Mouse (Mus musculus): ENCODE data around the gene Otol1. TPM values are rescaled to one million over a fixed set of nuclear protein-coding genes. Genes with fewer than 3 reads are reported as not detected.

The Otol1 gene
- not detected in 2 replicates for polyA plus RNA-seq (2014; fragmentation: Nextera tagmentation; extraction: Ambion mirVana)

DNA sequence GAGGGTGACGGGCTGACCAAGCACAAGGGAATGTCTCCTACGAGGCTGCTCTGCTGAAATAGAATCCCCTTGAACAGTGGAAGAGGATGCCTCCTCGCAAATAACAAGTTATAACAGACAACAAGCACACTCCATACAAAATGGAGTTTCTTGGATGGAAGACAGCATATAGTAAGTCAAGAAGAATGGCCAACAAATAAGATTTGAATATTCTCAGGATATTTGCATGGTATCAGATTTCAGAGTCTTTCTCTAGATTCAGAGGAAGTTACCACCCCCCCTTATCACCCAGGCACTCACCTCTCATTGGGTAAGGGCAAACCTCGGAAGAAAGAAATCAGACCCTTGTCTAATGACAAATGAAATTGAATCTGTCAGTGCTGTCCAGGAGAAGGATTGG is at the start of gene Otol1:
Gene Otol1 (plus strand): TSS at position 301 of the 400 bp plus-strand sequence.
- Histone ChIP-seq H3K4me2 (ENCODE audit: low read length) (no peak within 1 kb of the TSS), H3K9me3 (replicated peaks; ENCODE audit: control insufficient read depth, low read length) (no peaks in the 10 kb centered on the region)
- 83% methylated on average over 4 of the region's 4 CpGs for WGBS

DNA sequence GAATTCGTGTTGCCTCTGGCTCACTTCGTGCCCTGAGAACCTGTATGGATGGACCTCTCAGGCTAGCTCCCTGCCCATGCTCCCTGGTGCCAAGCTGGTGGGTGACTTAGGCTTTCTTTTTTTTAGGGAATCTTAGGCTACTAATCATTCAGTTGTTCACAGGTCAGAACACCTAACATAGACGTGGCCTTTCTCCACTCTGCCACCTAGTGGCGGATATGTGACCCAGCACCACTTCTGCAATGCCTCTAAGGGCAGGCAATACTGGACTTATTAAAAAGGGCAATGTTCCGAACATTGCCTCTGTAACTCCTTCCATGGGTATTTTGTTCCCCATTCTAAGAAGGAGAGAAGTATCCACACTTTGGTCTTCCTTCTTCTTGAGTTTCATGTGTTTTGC is 45.2 kb upstream of the Otol1 start:
- H3K4me3 ChIP-seq (ENCODE audit: low read depth, low read length), result no peak overlapping the region
- no peaks in the 10 kb centered on the region for H3K36me3 ChIP-seq (ENCODE audit: control insufficient read depth, insufficient read depth, low read length)
- H3K27me3 ChIP-seq (replicated peaks; ENCODE audit: control insufficient read depth, insufficient read depth, low read length), result no peaks in the 10 kb centered on the region
- H3K27ac ChIP-seq (ENCODE audit: low read depth, low read length), result no peak overlapping the region
- no peak overlapping the region for H3K9ac ChIP-seq (ENCODE audit: low read length)
- DNase-seq (ENCODE audit: low spot score) (peak; percentile 17), ATAC-seq (no peak)
- no peak overlapping the region for H3K4me2 ChIP-seq (ENCODE audit: low read length)
- H3K9me3 ChIP-seq (replicated peaks; ENCODE audit: control insufficient read depth, low read length), result no peaks in the 10 kb centered on the region
- no peaks in the 10 kb centered on the region for H3K4me1 ChIP-seq (ENCODE audit: control insufficient read depth, insufficient read depth, low read length)
- 56% methylated on average over 5 of the region's 5 CpGs for WGBS

More for the DNA sequence above, at the start of gene Otol1:
- no peaks in the 10 kb centered on the region for H3K27me3 ChIP-seq (replicated peaks; ENCODE audit: control insufficient read depth, insufficient read depth, low read length)
- DNase-seq (ENCODE audit: low spot score) (no peak), ATAC-seq (no peak)
- no peak within 1 kb of the TSS for H3K9ac ChIP-seq (ENCODE audit: low read length)
- H3K4me3 ChIP-seq (ENCODE audit: low read depth, low read length), result no peak within 1 kb of the TSS
- H3K36me3 ChIP-seq (ENCODE audit: control insufficient read depth, insufficient read depth, low read length), result no peaks in the 10 kb centered on the region
- no peak within 1 kb of the TSS for H3K27ac ChIP-seq (ENCODE audit: low read depth, low read length)
- 0 out of 2 replicates have a peak, but pooled peaks cover 3% of the 10 kb centered on the region for H3K4me1 ChIP-seq (ENCODE audit: control insufficient read depth, insufficient read depth, low read length)

DNA sequence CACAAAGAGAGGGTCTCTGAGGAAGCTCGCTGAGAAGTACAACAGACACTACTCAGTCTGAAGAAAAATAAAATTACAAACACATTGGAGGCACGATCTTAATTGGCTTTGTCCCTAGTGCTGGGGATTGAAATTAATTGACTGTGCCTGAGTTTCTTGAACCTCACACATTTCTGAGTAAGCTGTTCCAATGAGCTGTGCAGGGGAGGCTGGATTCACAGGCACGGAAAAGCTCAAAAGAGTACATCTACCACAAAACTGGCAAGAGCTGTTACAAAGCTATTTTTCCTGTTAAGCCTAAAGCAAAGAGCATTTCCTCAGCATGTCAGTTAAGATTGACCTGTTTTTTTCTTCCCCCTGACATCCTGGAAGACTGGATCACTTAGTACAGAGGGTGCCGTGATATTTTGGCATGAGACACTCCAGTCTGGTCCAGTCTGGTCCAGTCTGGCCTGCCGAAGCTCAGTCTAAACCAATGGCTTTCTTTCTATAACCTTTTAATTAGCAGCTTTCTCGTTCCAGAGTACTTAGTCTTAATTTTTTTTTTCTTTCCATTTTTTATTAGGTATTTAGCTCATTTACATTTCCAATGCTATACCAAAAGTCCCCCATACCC is 35.8 kb upstream of the Otol1 start:
- H3K4me1 ChIP-seq (ENCODE audit: control insufficient read depth, insufficient read depth, low read length), result peaks cover 2% of the 10 kb centered on the region; the same call in 1 of the 2 replicates
- peak; percentile 41 for DNase-seq (ENCODE audit: low spot score)

DNA sequence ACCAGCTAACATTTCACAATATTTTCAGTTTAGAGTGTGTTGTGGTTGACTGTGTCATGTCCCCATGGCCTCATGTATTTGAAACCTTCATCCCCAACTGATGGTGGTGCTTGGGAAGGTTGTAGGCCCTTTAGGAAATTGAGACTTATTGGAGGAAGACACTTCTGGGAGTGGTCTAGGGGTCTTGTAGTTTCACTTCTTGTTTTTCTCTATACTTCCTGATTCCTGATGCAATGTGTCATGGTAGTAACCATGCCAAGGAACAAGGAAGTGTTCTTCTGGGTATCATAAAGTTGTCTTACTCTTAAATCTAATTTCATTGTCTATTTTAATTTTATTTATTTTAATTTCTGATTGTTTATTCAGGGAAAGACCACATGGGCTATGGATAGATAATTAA is 29.3 kb upstream of the Otol1 start:
- no peak overlapping the region for H3K4me2 ChIP-seq (ENCODE audit: low read length)
- H3K9me3 ChIP-seq (replicated peaks; ENCODE audit: control insufficient read depth, low read length), result no peaks in the 10 kb centered on the region
- no peak overlapping the region for H3K27ac ChIP-seq (ENCODE audit: low read depth, low read length)
- H3K9ac ChIP-seq (ENCODE audit: low read length), result no peak overlapping the region
- H3K27me3 ChIP-seq (replicated peaks; ENCODE audit: control insufficient read depth, insufficient read depth, low read length), result no peaks in the 10 kb centered on the region
- ATAC-seq (no peak), DNase-seq (ENCODE audit: low spot score) (no peak)
- no peak overlapping the region for H3K4me3 ChIP-seq (ENCODE audit: low read depth, low read length)
- no peaks in the 10 kb centered on the region for H3K4me1 ChIP-seq (ENCODE audit: control insufficient read depth, insufficient read depth, low read length)
- no peaks in the 10 kb centered on the region for H3K36me3 ChIP-seq (ENCODE audit: control insufficient read depth, insufficient read depth, low read length)

More for the DNA sequence above, 35.8 kb upstream of the Otol1 start:
- 34% methylated on average over 6 of the region's 6 CpGs for whole genome bisulfite sequencing
- Histone ChIP-seq H3K27me3 (replicated peaks; ENCODE audit: control insufficient read depth, insufficient read depth, low read length) (no peaks in the 10 kb centered on the region), H3K9me3 (replicated peaks; ENCODE audit: control insufficient read depth, low read length) (no peaks in the 10 kb centered on the region), H3K9ac (ENCODE audit: low read length) (no peak overlapping the region), H3K27ac (ENCODE audit: low read depth, low read length) (no peak overlapping the region), H3K4me2 (ENCODE audit: low read length) (no peak overlapping the region), H3K36me3 (ENCODE audit: control insufficient read depth, insufficient read depth, low read length) (no peaks in the 10 kb centered on the region), H3K4me3 (ENCODE audit: low read depth, low read length) (no peak overlapping the region)
- 0 out of 2 replicates have a peak, but pooled peaks have one; percentile 42 for ATAC-seq

DNA sequence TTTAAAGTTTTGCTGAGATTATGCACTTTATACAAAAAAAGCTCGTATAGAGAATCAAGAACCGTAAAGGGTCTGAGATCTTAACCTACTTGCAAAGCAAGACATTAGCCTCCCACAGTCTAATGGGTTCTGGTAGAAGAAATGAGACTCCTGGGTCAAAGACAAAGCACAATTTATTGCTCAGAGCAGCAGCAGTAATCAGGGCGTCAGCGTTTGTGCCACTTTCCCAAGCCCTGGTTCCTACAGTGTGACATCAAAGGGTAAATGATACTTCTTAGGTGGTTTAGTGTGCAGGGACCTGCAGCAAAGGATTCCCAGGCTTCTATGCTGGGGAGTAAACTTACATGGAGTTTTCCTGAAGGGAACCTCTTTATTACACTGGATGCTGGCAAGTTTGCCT is 13.6 kb upstream of the Otol1 start:
- WGBS, result 26% methylated on average over 4 of the region's 4 CpGs
- no peaks in the 10 kb centered on the region for H3K4me1 ChIP-seq (ENCODE audit: control insufficient read depth, insufficient read depth, low read length)
- H3K36me3 ChIP-seq (ENCODE audit: control insufficient read depth, insufficient read depth, low read length), result no peaks in the 10 kb centered on the region
- no peak overlapping the region for H3K27ac ChIP-seq (ENCODE audit: low read depth, low read length)
- H3K4me3 ChIP-seq (ENCODE audit: low read depth, low read length), result no peak overlapping the region
- ATAC-seq (no peak), DNase-seq (ENCODE audit: low spot score) (no peak)
- H3K4me2 ChIP-seq (ENCODE audit: low read length), result no peak overlapping the region
- H3K27me3 ChIP-seq (replicated peaks; ENCODE audit: control insufficient read depth, insufficient read depth, low read length), result no peaks in the 10 kb centered on the region
- H3K9me3 ChIP-seq (replicated peaks; ENCODE audit: control insufficient read depth, low read length), result no peaks in the 10 kb centered on the region
- H3K9ac ChIP-seq (ENCODE audit: low read length), result no peak overlapping the region

DNA sequence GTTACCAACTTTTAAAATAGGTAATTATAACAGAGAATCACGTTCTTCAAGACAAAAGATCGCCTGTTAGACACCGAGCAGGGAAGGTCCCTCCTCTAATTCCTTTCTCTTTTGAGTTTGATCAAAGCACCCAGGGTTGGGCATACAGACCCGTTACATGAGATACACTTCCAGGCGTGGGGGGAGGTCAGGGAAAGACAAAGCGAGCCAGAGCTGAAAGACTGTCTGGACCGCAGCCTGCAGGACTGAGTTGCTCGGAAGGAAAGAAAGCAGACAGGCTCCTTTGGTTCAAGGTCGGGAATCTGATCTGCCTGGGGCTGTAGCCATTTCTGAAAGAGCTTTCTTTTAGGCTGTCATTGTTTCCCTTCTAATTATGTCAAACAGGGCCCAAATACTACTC is 5.9 kb upstream of the Otol1 start:
- Histone ChIP-seq H3K27me3 (replicated peaks; ENCODE audit: control insufficient read depth, insufficient read depth, low read length) (no peaks in the 10 kb centered on the region), H3K9ac (ENCODE audit: low read length) (no peak overlapping the region), H3K4me1 (ENCODE audit: control insufficient read depth, insufficient read depth, low read length) (0 out of 2 replicates have a peak, but pooled peaks cover 4% of the 10 kb centered on the region), H3K4me3 (ENCODE audit: low read depth, low read length) (no peak overlapping the region), H3K9me3 (replicated peaks; ENCODE audit: control insufficient read depth, low read length) (no peaks in the 10 kb centered on the region), H3K4me2 (ENCODE audit: low read length) (0 out of 2 replicates have a peak overlapping the region, but pooled peaks have one; percentile 5), H3K27ac (ENCODE audit: low read depth, low read length) (no peak overlapping the region), H3K36me3 (ENCODE audit: control insufficient read depth, insufficient read depth, low read length) (no peaks in the 10 kb centered on the region)
- 3% methylated on average over 9 of the region's 9 CpGs for WGBS
- DNase-seq (ENCODE audit: low spot score) (peak; percentile 66), ATAC-seq (peak; percentile 71)

DNA sequence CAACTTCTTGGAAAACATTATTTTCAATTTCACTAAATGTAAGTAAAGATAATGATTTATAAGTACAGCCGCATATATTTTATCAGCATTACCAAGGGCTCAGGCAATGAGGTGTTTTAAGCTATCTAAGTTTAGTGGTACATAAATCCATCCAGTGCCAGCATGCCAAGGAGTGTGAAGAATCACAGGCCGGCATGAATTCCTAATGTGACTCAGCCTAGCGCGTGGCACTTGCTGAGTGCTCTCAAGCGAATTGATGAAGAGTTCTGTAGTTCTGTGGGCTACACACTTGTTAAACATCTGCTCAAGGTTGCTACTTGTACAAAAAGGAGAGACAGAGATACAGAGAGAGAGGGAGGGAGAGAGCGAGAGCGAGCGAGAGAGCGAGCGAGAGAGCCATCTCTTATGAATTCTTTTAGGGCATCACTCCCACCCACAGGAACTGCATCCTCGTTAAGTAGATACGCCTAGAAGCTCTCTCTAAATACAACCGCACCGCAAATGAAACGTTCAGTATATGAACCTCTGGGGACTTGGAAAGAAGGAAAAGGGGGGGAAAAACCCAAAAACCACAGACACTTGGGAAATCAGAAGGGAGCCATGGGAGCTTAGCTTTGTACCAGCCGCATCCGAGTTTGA is 4.2 kb upstream of the Otol1 start:
- ATAC-seq (no peak), DNase-seq (ENCODE audit: low spot score) (peak; percentile 10)
- H3K9me3 ChIP-seq (replicated peaks; ENCODE audit: control insufficient read depth, low read length), result no peaks in the 10 kb centered on the region
- H3K27ac ChIP-seq (ENCODE audit: low read depth, low read length), result no peak overlapping the region
- 69% methylated on average over 17 of the region's 17 CpGs for WGBS
- H3K36me3 ChIP-seq (ENCODE audit: control insufficient read depth, insufficient read depth, low read length), result no peaks in the 10 kb centered on the region
- no peak overlapping the region for H3K4me2 ChIP-seq (ENCODE audit: low read length)
- H3K9ac ChIP-seq (ENCODE audit: low read length), result no peak overlapping the region
- no peak overlapping the region for H3K4me3 ChIP-seq (ENCODE audit: low read depth, low read length)
- H3K4me1 ChIP-seq (ENCODE audit: control insufficient read depth, insufficient read depth, low read length), result 0 out of 2 replicates have a peak, but pooled peaks cover 4% of the 10 kb centered on the region
- H3K27me3 ChIP-seq (replicated peaks; ENCODE audit: control insufficient read depth, insufficient read depth, low read length), result no peaks in the 10 kb centered on the region

DNA sequence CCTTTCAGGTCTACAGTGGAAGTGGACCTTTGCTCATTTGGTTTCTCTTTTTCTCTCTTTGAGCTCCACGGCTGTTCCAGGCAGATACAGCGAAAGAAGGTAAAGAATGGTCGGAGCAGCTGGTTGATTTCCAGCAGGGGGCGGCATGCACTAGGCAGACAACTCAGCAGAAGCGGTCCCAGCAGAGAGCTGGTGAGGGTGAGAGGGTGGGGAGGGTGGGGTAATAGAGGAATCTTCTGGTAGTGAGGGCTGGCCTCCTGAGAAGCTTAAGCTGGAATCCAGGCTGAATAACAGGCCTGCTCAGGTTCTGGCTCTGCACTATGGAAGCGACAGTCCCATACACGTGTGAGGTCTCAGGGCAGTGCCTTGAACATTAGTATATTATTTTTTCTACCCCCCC is 3.5 kb upstream of the Otol1 start:
- WGBS, result 41% methylated on average over 7 of the region's 7 CpGs
- H3K9ac ChIP-seq (ENCODE audit: low read length), result no peak overlapping the region
- H3K4me1 ChIP-seq (ENCODE audit: control insufficient read depth, insufficient read depth, low read length), result 0 out of 2 replicates have a peak, but pooled peaks cover 5% of the 10 kb centered on the region
- peak; percentile 40 for ATAC-seq
- H3K27me3 ChIP-seq (replicated peaks; ENCODE audit: control insufficient read depth, insufficient read depth, low read length), result no peaks in the 10 kb centered on the region
- H3K36me3 ChIP-seq (ENCODE audit: control insufficient read depth, insufficient read depth, low read length), result no peaks in the 10 kb centered on the region
- H3K4me3 ChIP-seq (ENCODE audit: low read depth, low read length), result no peak overlapping the region
- peak; percentile 41 for DNase-seq (ENCODE audit: low spot score)
- H3K9me3 ChIP-seq (replicated peaks; ENCODE audit: control insufficient read depth, low read length), result no peaks in the 10 kb centered on the region
- H3K27ac ChIP-seq (ENCODE audit: low read depth, low read length), result no peak overlapping the region
- H3K4me2 ChIP-seq (ENCODE audit: low read length), result no peak overlapping the region

DNA sequence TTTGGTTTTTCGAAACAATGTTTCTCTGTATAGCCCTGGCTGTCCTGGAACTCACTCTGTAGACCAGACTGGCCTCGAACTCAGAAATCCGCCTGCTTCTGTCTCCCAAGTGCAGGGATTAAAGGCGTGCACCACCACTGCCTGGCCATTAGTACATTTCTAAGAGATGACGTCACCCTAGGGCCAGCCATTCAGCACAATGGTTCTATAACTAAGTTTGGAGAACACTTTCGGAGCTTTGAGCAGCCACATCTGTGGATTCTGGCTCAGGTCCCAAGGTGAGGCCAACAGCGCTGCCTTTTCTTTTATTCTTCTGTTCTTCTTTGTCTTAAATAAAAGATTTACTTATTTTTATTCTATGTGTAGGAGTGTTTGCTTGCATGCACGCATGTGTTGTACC is 3.0 kb upstream of the Otol1 start:
- no peak overlapping the region for H3K27ac ChIP-seq (ENCODE audit: low read depth, low read length)
- no peak overlapping the region for H3K9ac ChIP-seq (ENCODE audit: low read length)
- no peaks in the 10 kb centered on the region for H3K9me3 ChIP-seq (replicated peaks; ENCODE audit: control insufficient read depth, low read length)
- no peaks in the 10 kb centered on the region for H3K27me3 ChIP-seq (replicated peaks; ENCODE audit: control insufficient read depth, insufficient read depth, low read length)
- peak; percentile 27 for DNase-seq (ENCODE audit: low spot score)
- H3K4me3 ChIP-seq (ENCODE audit: low read depth, low read length), result no peak overlapping the region
- H3K4me2 ChIP-seq (ENCODE audit: low read length), result no peak overlapping the region
- 37% methylated on average over 8 of the region's 8 CpGs for WGBS
- 0 out of 2 replicates have a peak, but pooled peaks cover 7% of the 10 kb centered on the region for H3K4me1 ChIP-seq (ENCODE audit: control insufficient read depth, insufficient read depth, low read length)
- ATAC-seq, result peak; percentile 42
- no peaks in the 10 kb centered on the region for H3K36me3 ChIP-seq (ENCODE audit: control insufficient read depth, insufficient read depth, low read length)

All from forebrain, embryonic 14.5 days (tissue).